Mouse (Mus musculus): Measurements from ENCODE around the gene Ttll3. TPM values are rescaled to one million over a fixed set of nuclear protein-coding genes. Genes with fewer than 3 reads are reported as not detected.

Ttll3 gene
- polyA plus RNA-seq, 1 experiment from 2014 or later: 4.8 TPM

DNA sequence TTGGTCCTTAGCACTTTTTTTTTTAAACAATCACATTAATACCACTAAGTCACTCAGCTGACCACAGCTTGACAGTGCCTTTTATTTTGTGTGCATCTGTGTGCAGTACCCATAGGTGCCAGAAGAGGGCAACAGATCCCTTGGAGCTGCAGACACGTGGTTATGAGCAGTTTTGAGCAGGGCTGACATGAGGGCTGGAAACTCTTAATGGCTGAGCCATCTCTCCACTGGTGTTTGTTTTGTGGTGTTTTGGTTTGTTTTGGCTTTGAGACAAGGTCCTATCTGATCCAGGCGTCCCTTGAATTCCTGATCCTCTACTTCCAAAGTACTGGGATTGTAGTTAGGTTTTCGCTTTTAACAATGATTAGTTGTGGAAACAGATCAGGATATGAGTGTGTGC, 38.3 kb downstream of the Ttll3 start:
- Histone ChIP-seq H3K4me2 (ENCODE audit: low read depth, low read length) (no peak overlapping the region), H3K9me3 (ENCODE audit: control insufficient read depth, low read length) (no peaks in the 10 kb centered on the region), H3K27ac (ENCODE audit: low read length) (no peak overlapping the region), H3K9ac (ENCODE audit: low read length) (no peak overlapping the region), H3K27me3 (ENCODE audit: control insufficient read depth, insufficient read depth, low read depth, low read length) (no peaks in the 10 kb centered on the region), H3K4me1 (replicated peaks; ENCODE audit: control insufficient read depth, insufficient read depth, low read length) (no peaks in the 10 kb centered on the region), H3K4me3 (ENCODE audit: low read length) (no peak overlapping the region), H3K36me3 (ENCODE audit: control insufficient read depth, insufficient read depth, low read length) (no peaks in the 10 kb centered on the region)
- no peak for ATAC-seq (ENCODE audit: low read depth)
- 49% methylated on average over 3 of the region's 3 CpGs for WGBS

- Histone ChIP-seq H3K4me3 (ENCODE audit: low read length) (no peak overlapping the region), H3K9me3 (ENCODE audit: control insufficient read depth, low read length) (no peaks in the 10 kb centered on the region), H3K4me1 (replicated peaks; ENCODE audit: control insufficient read depth, insufficient read depth, low read length) (no peaks in the 10 kb centered on the region), H3K36me3 (ENCODE audit: control insufficient read depth, insufficient read depth, low read length) (no peaks in the 10 kb centered on the region), H3K27me3 (ENCODE audit: control insufficient read depth, insufficient read depth, low read depth, low read length) (no peaks in the 10 kb centered on the region), H3K27ac (ENCODE audit: low read length) (no peak overlapping the region), H3K9ac (ENCODE audit: low read length) (no peak overlapping the region), H3K4me2 (ENCODE audit: low read depth, low read length) (no peak overlapping the region)
- 84% methylated on average over 16 of the region's 16 CpGs for WGBS
- ATAC-seq (ENCODE audit: low read depth): no peak
Observed at GRCm38 (mm10) chr6:113428006-113428405, 38.9 kb downstream of the Ttll3 start.

GRCm38 (mm10) chr6:113429965-113430364, 40.9 kb downstream of the Ttll3 start:
- WGBS: 77% methylated on average over 3 of the region's 3 CpGs
- Histone ChIP-seq H3K4me1 (replicated peaks; ENCODE audit: control insufficient read depth, insufficient read depth, low read length) (no peaks in the 10 kb centered on the region), H3K9me3 (ENCODE audit: control insufficient read depth, low read length) (no peaks in the 10 kb centered on the region), H3K4me3 (ENCODE audit: low read length) (no peak overlapping the region), H3K27ac (ENCODE audit: low read length) (no peak overlapping the region), H3K4me2 (ENCODE audit: low read depth, low read length) (no peak overlapping the region), H3K27me3 (ENCODE audit: control insufficient read depth, insufficient read depth, low read depth, low read length) (no peaks in the 10 kb centered on the region), H3K9ac (ENCODE audit: low read length) (no peak overlapping the region), H3K36me3 (ENCODE audit: control insufficient read depth, insufficient read depth, low read length) (no peaks in the 10 kb centered on the region)
- ATAC-seq (ENCODE audit: low read depth): no peak

GRCm38 (mm10) chr6:113430846-113431245, 41.8 kb downstream of the Ttll3 start:
- Histone ChIP-seq H3K9me3 (ENCODE audit: control insufficient read depth, low read length) (no peaks in the 10 kb centered on the region), H3K27ac (ENCODE audit: low read length) (no peak overlapping the region)
- ATAC-seq (ENCODE audit: low read depth): no peak

DNA sequence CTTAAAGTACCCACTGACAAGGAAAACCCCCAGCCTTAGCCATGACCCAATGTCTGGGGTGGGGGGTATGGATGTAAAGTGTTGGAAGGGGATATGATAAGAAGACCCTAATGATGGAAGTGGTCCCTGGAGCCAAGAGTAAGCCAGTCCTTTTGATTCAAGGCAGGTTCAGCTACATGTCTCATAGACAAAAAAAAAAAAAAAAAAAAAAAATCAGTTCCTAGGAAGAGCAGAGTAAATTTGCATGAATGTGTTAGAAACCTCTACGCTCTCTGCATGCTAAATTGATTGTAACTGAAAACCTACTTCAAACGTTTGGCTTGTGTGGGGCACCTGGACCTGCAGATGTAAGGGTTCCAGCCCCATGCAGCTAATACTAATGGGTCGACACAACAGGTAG, 42.7 kb downstream of the Ttll3 start:
- no peaks in the 10 kb centered on the region for H3K9me3 ChIP-seq (ENCODE audit: control insufficient read depth, low read length)
- H3K4me2 ChIP-seq (ENCODE audit: low read depth, low read length): no peak overlapping the region
- H3K27ac ChIP-seq (ENCODE audit: low read length): no peak overlapping the region
- H3K27me3 ChIP-seq (ENCODE audit: control insufficient read depth, insufficient read depth, low read depth, low read length): no peaks in the 10 kb centered on the region
- no peaks in the 10 kb centered on the region for H3K4me1 ChIP-seq (replicated peaks; ENCODE audit: control insufficient read depth, insufficient read depth, low read length)
- ATAC-seq (ENCODE audit: low read depth): no peak
- no peak overlapping the region for H3K9ac ChIP-seq (ENCODE audit: low read length)
- 54% methylated on average over 3 of the region's 3 CpGs for WGBS
- no peaks in the 10 kb centered on the region for H3K36me3 ChIP-seq (ENCODE audit: control insufficient read depth, insufficient read depth, low read length)
- no peak overlapping the region for H3K4me3 ChIP-seq (ENCODE audit: low read length)

More at GRCm38 (mm10) chr6:113430846-113431245, 41.8 kb downstream of the Ttll3 start:
- Histone ChIP-seq H3K36me3 (ENCODE audit: control insufficient read depth, insufficient read depth, low read length) (no peaks in the 10 kb centered on the region), H3K4me3 (ENCODE audit: low read length) (no peak overlapping the region), H3K4me1 (replicated peaks; ENCODE audit: control insufficient read depth, insufficient read depth, low read length) (no peaks in the 10 kb centered on the region), H3K27me3 (ENCODE audit: control insufficient read depth, insufficient read depth, low read depth, low read length) (no peaks in the 10 kb centered on the region), H3K9ac (ENCODE audit: low read length) (no peak overlapping the region), H3K4me2 (ENCODE audit: low read depth, low read length) (no peak overlapping the region)
- 55% methylated on average over 3 of the region's 3 CpGs for whole genome bisulfite sequencing

- H3K4me3 ChIP-seq (ENCODE audit: low read length): no peak overlapping the region
- no peak overlapping the region for H3K27ac ChIP-seq (ENCODE audit: low read length)
- 59% methylated on average over 3 of the region's 3 CpGs for WGBS
Observed at GRCm38 (mm10) chr6:113433661-113434060, 44.6 kb downstream of the Ttll3 start.

DNA sequence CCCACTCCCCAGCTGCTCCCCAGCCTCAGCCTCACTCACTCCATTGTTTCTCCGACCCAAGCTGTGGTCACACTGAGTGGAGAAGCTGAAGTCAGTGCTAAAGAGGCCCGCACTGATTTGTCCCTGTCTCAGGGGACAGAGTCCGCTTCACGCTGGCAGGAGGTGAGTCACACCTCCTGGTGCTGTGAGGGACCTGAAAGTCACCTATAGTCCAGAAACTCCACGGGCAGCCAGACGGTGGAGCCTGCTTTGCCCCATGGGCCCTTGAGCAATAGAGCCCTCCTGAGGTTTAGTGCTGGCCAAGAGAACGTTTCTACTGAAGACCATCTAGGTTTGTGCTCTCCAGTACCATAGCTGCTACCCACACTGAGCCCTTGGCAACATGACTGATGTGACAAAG, 45.6 kb downstream of the Ttll3 start:
- H3K27me3 ChIP-seq (ENCODE audit: control insufficient read depth, insufficient read depth, low read depth, low read length): no peaks in the 10 kb centered on the region
- 66% methylated on average over 7 of the region's 7 CpGs for WGBS
- no peaks in the 10 kb centered on the region for H3K9me3 ChIP-seq (ENCODE audit: control insufficient read depth, low read length)
- H3K4me1 ChIP-seq (replicated peaks; ENCODE audit: control insufficient read depth, insufficient read depth, low read length): no peaks in the 10 kb centered on the region
- H3K36me3 ChIP-seq (ENCODE audit: control insufficient read depth, insufficient read depth, low read length): no peaks in the 10 kb centered on the region
- H3K4me2 ChIP-seq (ENCODE audit: low read depth, low read length): no peak overlapping the region
- H3K27ac ChIP-seq (ENCODE audit: low read length): no peak overlapping the region
- no peak overlapping the region for H3K9ac ChIP-seq (ENCODE audit: low read length)
- no peak overlapping the region for H3K4me3 ChIP-seq (ENCODE audit: low read length)
- ATAC-seq (ENCODE audit: low read depth): no peak

More at GRCm38 (mm10) chr6:113433661-113434060, 44.6 kb downstream of the Ttll3 start:
- Histone ChIP-seq H3K27me3 (ENCODE audit: control insufficient read depth, insufficient read depth, low read depth, low read length) (no peaks in the 10 kb centered on the region), H3K9me3 (ENCODE audit: control insufficient read depth, low read length) (no peaks in the 10 kb centered on the region), H3K36me3 (ENCODE audit: control insufficient read depth, insufficient read depth, low read length) (no peaks in the 10 kb centered on the region), H3K4me2 (ENCODE audit: low read depth, low read length) (no peak overlapping the region), H3K4me1 (replicated peaks; ENCODE audit: control insufficient read depth, insufficient read depth, low read length) (no peaks in the 10 kb centered on the region), H3K9ac (ENCODE audit: low read length) (no peak overlapping the region)
- no peak for ATAC-seq (ENCODE audit: low read depth)

- H3K9me3 ChIP-seq (ENCODE audit: control insufficient read depth, low read length): no peaks in the 10 kb centered on the region
- H3K4me2 ChIP-seq (ENCODE audit: low read depth, low read length): no peak within 1 kb of the TSS
- WGBS: 75% methylated on average over 9 of the region's 9 CpGs
- no peak for ATAC-seq (ENCODE audit: low read depth)
- H3K36me3 ChIP-seq (ENCODE audit: control insufficient read depth, insufficient read depth, low read length): no peaks in the 10 kb centered on the region
- no peaks in the 10 kb centered on the region for H3K4me1 ChIP-seq (replicated peaks; ENCODE audit: control insufficient read depth, insufficient read depth, low read length)
- H3K27me3 ChIP-seq (ENCODE audit: control insufficient read depth, insufficient read depth, low read depth, low read length): no peaks in the 10 kb centered on the region
- H3K27ac ChIP-seq (ENCODE audit: low read length): no peak within 1 kb of the TSS
- H3K9ac ChIP-seq (ENCODE audit: low read length): no peak within 1 kb of the TSS
- H3K4me3 ChIP-seq (ENCODE audit: low read length): no peak within 1 kb of the TSS
Observed at GRCm38 (mm10) chr6:113435664-113436205, 46.7 kb downstream of the Ttll3 start, which contains the start of gene Cidec. TSS of gene Cidec (minus strand) at chr6:113435760.

- WGBS: 67% methylated on average over 12 of the region's 12 CpGs
- Histone ChIP-seq H3K27me3 (ENCODE audit: control insufficient read depth, insufficient read depth, low read depth, low read length) (no peaks in the 10 kb centered on the region), H3K36me3 (ENCODE audit: control insufficient read depth, insufficient read depth, low read length) (no peaks in the 10 kb centered on the region), H3K27ac (ENCODE audit: low read length) (no peak overlapping the region), H3K4me2 (ENCODE audit: low read depth, low read length) (no peak overlapping the region), H3K9ac (ENCODE audit: low read length) (no peak overlapping the region), H3K4me3 (ENCODE audit: low read length) (no peak overlapping the region), H3K9me3 (ENCODE audit: control insufficient read depth, low read length) (no peaks in the 10 kb centered on the region), H3K4me1 (replicated peaks; ENCODE audit: control insufficient read depth, insufficient read depth, low read length) (no peaks in the 10 kb centered on the region)
- no peak for ATAC-seq (ENCODE audit: low read depth)
Observed at GRCm38 (mm10) chr6:113437135-113437534, 48.1 kb downstream of the Ttll3 start.
